Mouse (Mus musculus): Measurements from ENCODE around the gene Ihh.

DNA sequence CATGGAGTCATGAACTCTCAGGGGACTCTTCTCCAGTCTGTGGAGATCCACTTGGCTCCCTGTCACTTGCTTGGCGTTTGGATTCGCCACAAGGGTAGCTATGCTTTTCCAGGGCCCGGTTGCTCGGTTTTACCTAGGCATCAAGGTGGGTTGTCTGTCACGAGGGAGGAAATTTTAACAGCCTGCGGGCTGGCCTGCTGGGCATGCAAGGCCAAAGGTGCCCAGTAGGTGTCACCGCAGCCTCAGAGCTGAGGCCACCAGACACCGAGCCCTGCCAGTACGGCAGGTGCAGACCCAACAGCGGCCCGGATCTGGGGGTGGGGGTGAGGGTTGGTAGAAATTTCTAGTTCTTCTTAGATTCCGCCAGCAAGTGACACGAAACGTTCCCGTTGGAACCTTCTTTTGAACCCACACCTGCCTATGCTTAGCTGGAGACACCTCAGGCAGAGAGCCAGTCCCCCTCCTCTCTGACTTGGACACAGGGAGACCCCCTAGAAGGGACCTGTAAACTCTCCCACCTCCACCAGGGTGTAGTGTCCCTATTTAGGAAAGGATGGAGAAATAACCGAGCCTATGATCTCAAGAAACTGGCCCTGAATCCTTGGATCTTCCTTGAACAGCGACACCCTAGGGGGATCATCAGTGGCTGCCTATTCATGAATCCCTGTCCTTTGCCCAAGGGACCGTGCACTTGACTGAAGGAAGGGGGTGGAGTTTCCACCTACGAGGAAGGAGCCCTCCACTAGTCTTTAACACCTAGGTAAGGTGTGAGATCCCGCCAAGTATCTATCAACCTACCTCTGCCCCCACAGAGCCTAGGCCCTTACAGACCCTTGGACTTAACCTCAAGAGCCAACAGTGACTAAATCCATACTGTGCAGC, 2.4 kb downstream of the Ihh start:
- TF ChIP-seq USF1 (IDR thresholded peaks at IDR 0.05; ENCODE audit: low read depth, low read length) (no peak), TBP (conservative IDR thresholded peaks at IDR 0.05; ENCODE audit: low read depth, low read length) (no peak), RAD21 (IDR thresholded peaks at IDR 0.05; ENCODE audit: low read depth, low read length) (peak; percentile 82), CHD1 (IDR thresholded peaks at IDR 0.05; ENCODE audit: low read depth, low read length) (no peak), TCF12 (IDR thresholded peaks at IDR 0.05; ENCODE audit: low read depth, low read length) (no peak), CTCF (conservative IDR thresholded peaks at IDR 0.05 in 1 of 2, IDR thresholded peaks at IDR 0.05 in 1 of 2; ENCODE audit: low read depth in 2 of 2, low read length in 2 of 2) (peak; percentile 48 to 84), CHD2 (IDR thresholded peaks at IDR 0.05; ENCODE audit: low read length) (no peak), EP300 (IDR thresholded peaks at IDR 0.05; ENCODE audit: low read length) (no peak), POLR2A (IDR thresholded peaks at IDR 0.05; ENCODE audit: low read depth, low read length) (no peak), GABPA (IDR thresholded peaks at IDR 0.05; ENCODE audit: insufficient replicate concordance, low read depth, low read length) (no peak), ZC3H11A (IDR thresholded peaks at IDR 0.05; ENCODE audit: low read depth, low read length) (no peak), KAT2A (IDR thresholded peaks at IDR 0.05; ENCODE audit: insufficient replicate concordance, low read length) (no peak), BHLHE40 (IDR thresholded peaks at IDR 0.05; ENCODE audit: low read depth, low read length) (no peak)
